Mouse (Mus musculus): ENCODE measurements at regions not wholly inside any gene's neighbourhood (a gene's known extent, or its start where the extent isn't known, plus 50 kb on each side); places are given as distances from the start of the nearest gene placed in this dataset.
A peak's percentile ranks its signal among the peaks of the same experiment; 100 is the strongest.
"Not testable (repeated sequence)": the region's sequence is repeated elsewhere in the genome, so short reads cannot be mapped to it uniquely, and the experiment has no call there.

DNA sequence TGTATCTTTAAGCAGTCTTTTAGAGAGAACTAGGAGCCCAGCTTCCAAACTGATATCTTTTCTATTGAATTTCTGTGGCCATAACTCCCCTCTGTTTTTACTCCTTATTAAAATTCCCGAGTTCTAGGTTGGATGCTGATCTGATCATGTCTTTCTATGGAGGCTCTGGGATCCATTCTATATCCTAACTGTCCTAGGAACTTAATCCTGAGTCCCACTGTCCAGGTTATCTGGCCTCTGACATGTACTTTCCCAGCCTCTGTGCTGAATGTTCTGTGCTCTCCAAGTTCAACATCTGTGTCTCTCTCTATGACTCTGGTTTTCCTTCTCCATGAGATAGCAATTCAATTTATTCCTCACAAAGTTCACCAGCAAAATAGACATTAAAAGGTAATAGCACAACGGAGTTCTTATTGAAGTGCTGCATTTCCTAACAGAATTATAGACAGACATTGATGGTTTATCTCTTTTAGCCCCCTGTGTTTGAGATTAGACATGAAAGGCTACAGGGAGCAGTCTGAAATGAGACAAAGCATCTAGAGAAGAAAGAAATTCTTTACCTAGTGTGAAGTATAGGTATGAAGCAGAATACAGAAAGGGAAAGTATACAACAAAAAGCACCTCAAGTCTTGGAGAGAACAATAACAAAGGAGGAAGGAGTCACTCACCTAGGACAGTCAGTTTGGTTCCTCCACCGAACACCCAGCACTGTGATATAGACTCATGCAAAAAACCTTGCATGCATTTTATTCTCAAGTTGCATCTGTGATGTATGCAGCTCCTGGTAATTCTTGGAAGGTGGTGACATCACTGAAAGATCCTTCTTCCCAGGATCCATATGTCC is 185.9 kb downstream of the Hira start:
- Histone ChIP-seq H3K27ac (ENCODE audit: control insufficient read depth, insufficient read depth, low read depth, low read length, poor library complexity) (no peak overlapping the region; the same call in 1 of the 2 replicates), H3K4me3 (replicated peaks; ENCODE audit: control insufficient read depth, low read depth, low read length) (peak overlapping the region; percentile 0), H3K4me1 (ENCODE audit: control insufficient read depth, insufficient read depth, low read length) (no peaks in the 10 kb centered on the region)
- TF ChIP-seq CTCF (IDR thresholded peaks at IDR 0.05; ENCODE audit: control insufficient read depth, insufficient read depth, low read length), result no peak
- TF ChIP-seq POLR2A (IDR thresholded peaks at IDR 0.05; ENCODE audit: borderline replicate concordance, control insufficient read depth, low read depth, low read length), result no peak
- WGBS, result 53% methylated on average over 3 of the region's 3 CpGs

DNA sequence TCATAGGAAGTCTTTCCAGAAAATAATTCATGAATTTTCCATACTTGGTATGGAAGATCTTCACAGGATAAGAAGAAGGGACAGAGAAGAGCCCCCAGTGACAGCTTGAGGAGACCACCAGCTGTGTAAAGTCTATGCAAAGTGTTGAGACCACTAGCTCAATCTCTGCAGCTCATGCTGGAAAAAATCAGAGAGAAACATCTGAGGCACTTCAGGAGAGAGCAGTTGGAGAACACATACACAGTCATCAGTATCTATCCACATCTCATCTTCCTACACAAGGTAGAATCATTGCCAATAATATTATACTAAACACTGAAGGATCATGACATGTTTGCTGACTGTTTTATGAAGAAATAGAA is 186.5 kb downstream of the Hira start:
- H3K4me1 ChIP-seq (ENCODE audit: control insufficient read depth, insufficient read depth, low read length), result no peaks in the 10 kb centered on the region
- H3K27ac ChIP-seq (ENCODE audit: control insufficient read depth, insufficient read depth, low read depth, low read length, poor library complexity), result no peak overlapping the region; the same call in 1 of the 2 replicates
- no peak overlapping the region for H3K4me3 ChIP-seq (replicated peaks; ENCODE audit: control insufficient read depth, low read depth, low read length)
- TF ChIP-seq POLR2A (IDR thresholded peaks at IDR 0.05; ENCODE audit: borderline replicate concordance, control insufficient read depth, low read depth, low read length), result no peak
- TF ChIP-seq CTCF (IDR thresholded peaks at IDR 0.05; ENCODE audit: control insufficient read depth, insufficient read depth, low read length), result no peak

DNA sequence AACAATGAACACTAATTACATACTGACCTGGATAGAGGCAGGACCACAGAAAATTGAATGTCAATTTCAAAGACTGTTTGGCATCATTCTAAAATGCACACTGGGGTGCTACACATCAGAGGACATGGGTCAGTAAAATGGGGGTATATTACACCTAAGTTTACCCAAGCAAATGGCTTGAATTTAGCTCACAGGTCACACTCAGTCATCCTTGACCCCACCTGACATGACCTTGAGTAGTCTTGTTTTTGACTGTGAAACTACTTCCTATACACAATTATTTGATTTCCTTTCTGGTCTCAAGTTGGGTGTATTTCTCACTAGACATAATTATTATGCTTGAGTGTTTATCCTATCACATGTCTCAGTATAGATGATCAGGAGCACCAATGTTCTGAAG is 187.6 kb downstream of the Hira start:
- no peaks in the 10 kb centered on the region for H3K4me1 ChIP-seq (ENCODE audit: control insufficient read depth, insufficient read depth, low read length)
- no peak overlapping the region for H3K27ac ChIP-seq (ENCODE audit: control insufficient read depth, insufficient read depth, low read depth, low read length, poor library complexity)
- TF ChIP-seq CTCF (IDR thresholded peaks at IDR 0.05; ENCODE audit: control insufficient read depth, insufficient read depth, low read length), result no peak
- no peak overlapping the region for H3K4me3 ChIP-seq (replicated peaks; ENCODE audit: control insufficient read depth, low read depth, low read length)

DNA sequence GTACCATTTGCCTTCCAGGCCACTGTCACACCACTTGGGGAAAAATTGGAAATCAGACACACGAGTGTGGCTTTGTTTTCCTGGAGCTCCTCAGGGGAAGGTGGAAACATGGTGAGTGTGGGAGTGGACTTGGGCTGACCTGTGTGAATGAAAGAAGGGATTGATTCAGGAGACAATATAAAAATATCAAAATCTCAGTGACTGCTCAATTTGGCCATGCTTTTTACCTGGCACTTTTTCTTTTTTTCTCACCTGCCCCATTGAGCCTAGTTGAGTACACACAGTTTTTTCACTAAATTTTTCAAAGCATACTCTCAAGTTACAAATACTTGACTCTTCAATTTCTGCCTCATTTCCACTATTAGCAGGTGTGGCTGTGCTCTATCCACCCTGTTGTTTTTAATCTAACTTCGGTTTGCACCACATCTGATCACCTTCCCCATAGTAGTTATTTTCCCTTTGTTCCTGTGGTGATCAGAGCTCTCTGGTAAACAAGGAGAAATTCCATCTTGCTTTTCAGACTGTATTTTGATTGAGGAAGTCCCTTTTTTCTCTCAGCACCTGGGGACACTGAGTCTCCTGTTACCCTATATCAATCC is 188.8 kb downstream of the Hira start:
- 65% methylated on average over 2 of the region's 2 CpGs for WGBS
- no peak for TF ChIP-seq POLR2A (IDR thresholded peaks at IDR 0.05; ENCODE audit: borderline replicate concordance, control insufficient read depth, low read depth, low read length)
- TF ChIP-seq CTCF (IDR thresholded peaks at IDR 0.05; ENCODE audit: control insufficient read depth, insufficient read depth, low read length), result no peak
- Histone ChIP-seq H3K4me1 (ENCODE audit: control insufficient read depth, insufficient read depth, low read length) (no peaks in the 10 kb centered on the region), H3K4me3 (replicated peaks; ENCODE audit: control insufficient read depth, low read depth, low read length) (no peak overlapping the region), H3K27ac (ENCODE audit: control insufficient read depth, insufficient read depth, low read depth, low read length, poor library complexity) (peak overlapping the region; percentile 76)

DNA sequence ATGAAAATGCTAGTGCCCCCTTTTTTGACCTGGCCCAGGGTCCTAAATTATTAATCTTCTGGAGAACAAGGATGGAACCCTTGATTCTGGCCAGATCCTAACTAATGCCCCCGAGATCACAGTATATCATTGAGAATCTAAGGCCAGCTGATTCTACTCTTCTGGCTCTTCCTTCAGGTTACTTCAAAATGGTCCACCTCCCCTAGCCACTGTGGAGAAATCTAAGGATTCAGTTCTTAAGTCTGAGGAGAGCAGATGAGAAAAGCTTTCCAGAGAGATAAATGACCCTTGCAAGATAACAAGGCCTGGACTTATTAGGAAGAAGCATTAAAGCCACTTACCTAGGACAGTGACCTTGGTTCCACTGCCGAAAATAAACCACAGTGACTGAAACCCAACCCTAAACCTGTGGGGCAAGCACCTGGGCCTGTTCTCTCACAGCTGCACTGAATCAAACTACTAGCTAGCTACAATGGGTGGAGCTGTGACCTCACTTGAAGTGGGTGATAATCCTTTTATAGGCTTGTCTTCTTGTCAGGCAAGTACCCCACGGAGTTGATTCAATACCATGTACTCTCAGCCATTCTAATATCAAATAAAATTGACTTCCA is 190.0 kb downstream of the Hira start:
- WGBS, result 45% methylated on average over 3 of the region's 3 CpGs
- Histone ChIP-seq H3K4me1 (ENCODE audit: control insufficient read depth, insufficient read depth, low read length) (no peaks in the 10 kb centered on the region), H3K4me3 (replicated peaks; ENCODE audit: control insufficient read depth, low read depth, low read length) (no peak overlapping the region), H3K27ac (ENCODE audit: control insufficient read depth, insufficient read depth, low read depth, low read length, poor library complexity) (no peak overlapping the region; the same call in 1 of the 2 replicates)
- TF ChIP-seq CTCF (IDR thresholded peaks at IDR 0.05; ENCODE audit: control insufficient read depth, insufficient read depth, low read length), result no peak
- TF ChIP-seq POLR2A (IDR thresholded peaks at IDR 0.05; ENCODE audit: borderline replicate concordance, control insufficient read depth, low read depth, low read length), result no peak

DNA sequence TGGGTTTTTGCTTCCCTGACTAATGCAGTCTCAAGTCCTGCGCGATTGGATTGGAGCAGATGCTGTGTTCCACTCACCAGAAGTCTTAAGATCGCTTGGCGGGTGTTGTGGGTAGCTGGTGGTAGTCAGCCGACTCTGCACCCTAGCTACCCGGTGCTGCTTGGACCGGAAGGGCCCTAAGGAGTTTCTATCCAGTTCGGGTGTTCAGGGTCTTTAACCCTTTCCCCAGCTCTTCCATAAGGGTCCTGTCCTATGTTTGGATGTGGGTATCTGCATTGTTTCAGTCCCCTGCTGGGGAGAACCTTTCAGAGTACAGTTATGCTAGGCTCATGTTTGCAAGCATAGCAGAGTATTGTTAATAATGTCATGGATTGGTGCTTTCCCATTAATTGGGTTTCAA is 206.7 kb downstream of the Hira start:
- H3K4me1 ChIP-seq (ENCODE audit: control insufficient read depth, insufficient read depth, low read length); H3K4me3 ChIP-seq (replicated peaks; ENCODE audit: control insufficient read depth, low read depth, low read length); H3K27ac ChIP-seq (ENCODE audit: control insufficient read depth, insufficient read depth, low read depth, low read length, poor library complexity): not testable (repeated sequence)
- WGBS, result 67% methylated on average over 8 of the region's 8 CpGs

GRCm38 (mm10) chr16:19087914-19088313 is 211.1 kb downstream of the Hira start:
- TF ChIP-seq POLR2A (IDR thresholded peaks at IDR 0.05; ENCODE audit: borderline replicate concordance, control insufficient read depth, low read depth, low read length) (no peak), CTCF (IDR thresholded peaks at IDR 0.05; ENCODE audit: control insufficient read depth, insufficient read depth, low read length) (no peak)
- no peaks in the 10 kb centered on the region for H3K4me1 ChIP-seq (ENCODE audit: control insufficient read depth, insufficient read depth, low read length)
- no peak overlapping the region for H3K27ac ChIP-seq (ENCODE audit: control insufficient read depth, insufficient read depth, low read depth, low read length, poor library complexity)
- WGBS, result 7% methylated on average over 1 of the region's 1 CpGs
- no peak overlapping the region for H3K4me3 ChIP-seq (replicated peaks; ENCODE audit: control insufficient read depth, low read depth, low read length)
